Mouse (Mus musculus) heart, adult 9 months (tissue): ENCODE measurements around the gene Tbx6.

ENCODE experiments used
- DNase-seq, 2 experiments: peaks; one replicate each; pipeline ENCODE4 v3.0.0; 2022; ENCODE audit warnings: low spot score in 2 of 2

The Tbx6 gene

DNA sequence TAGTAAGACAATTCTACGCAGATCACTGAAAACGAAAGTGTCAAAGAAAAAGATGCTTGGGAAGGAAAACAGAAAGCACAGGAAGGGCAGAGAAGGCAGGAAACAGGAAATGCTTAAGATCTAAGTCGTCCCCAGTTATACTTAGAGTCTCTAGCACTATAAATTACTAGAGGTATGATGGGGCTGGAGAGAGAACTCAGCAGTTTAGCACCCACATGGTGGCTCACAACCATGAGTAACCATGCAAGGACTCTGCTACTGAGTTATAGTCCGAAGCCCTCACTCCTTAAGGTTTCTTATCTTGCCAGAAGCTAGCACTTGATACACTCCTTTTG lies 13.0 kb downstream of the Tbx6 start:
- no peak for DNase-seq

DNA sequence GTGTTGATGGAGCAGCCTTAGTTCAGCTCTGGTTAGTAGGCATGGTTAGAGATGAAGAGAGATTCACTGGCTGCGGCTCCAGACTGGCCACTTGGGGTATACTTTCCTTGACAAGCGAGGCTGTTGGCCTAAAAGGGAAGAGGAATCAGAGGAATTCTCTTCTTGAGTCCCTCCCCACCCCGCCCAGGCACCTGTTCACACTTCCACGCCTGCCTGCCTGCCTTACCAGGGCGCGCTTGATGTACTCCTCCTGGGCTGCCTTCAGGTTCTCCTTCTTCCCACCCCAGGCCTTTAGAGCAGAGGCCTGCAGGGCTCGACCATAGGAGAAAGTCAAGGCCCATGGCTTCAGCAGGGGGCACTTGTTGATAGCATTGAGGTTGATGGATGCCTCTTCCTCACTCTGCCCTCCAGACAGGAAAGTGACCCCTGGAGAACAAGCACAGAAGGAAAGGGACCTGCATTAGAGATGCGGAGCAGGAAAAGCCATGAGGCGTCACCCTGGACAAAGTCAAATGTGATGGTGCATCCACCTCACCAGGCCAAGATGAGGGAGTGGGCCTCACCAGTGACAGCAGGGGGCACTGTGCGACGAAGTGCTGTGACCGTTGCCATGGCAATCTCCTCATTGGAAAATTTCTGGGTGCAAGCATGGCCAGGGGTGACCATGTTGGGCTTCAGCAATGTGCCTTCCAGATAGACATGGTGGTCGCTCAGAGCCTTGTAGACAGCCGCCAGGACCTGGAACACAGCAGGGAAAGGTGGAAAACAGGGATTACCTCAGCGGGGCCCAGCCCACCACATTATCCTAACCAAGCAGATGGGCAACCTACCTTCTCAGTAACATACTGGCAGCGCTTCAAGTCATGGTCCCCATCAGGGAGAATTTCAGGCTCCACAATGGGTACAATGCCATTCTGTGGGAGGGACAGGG lies 14.4 kb downstream of the Tbx6 start:
- DNase-seq = no peak

DNA sequence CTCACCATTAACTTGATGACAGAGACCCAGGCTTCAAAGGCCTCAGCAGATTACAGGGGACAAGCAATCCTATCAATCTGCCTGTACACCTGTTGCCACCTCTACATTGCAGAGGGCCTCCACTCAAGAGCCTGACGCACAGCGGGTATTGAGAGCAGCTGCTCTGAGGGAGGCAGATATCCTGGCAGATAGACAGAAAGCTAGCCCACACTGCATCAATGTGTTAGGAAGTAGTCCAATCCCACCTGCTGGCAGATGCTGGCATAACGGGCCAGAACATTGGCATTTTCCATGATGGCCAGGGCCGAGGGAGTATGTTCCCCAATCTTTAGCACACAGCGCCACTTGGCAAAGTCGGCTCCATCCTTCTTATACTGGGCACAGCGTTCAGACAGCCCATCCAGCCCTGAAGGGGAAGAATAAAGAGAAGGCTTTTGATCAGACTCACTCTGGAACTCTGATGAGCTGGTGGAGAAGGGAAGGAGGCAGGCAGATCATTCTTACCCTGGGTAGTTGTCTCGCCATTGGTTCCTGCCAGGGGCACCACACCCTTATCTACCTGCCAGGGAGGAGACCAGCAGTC lies 15.2 kb downstream of the Tbx6 start:
- DNase-seq = no peak

DNA sequence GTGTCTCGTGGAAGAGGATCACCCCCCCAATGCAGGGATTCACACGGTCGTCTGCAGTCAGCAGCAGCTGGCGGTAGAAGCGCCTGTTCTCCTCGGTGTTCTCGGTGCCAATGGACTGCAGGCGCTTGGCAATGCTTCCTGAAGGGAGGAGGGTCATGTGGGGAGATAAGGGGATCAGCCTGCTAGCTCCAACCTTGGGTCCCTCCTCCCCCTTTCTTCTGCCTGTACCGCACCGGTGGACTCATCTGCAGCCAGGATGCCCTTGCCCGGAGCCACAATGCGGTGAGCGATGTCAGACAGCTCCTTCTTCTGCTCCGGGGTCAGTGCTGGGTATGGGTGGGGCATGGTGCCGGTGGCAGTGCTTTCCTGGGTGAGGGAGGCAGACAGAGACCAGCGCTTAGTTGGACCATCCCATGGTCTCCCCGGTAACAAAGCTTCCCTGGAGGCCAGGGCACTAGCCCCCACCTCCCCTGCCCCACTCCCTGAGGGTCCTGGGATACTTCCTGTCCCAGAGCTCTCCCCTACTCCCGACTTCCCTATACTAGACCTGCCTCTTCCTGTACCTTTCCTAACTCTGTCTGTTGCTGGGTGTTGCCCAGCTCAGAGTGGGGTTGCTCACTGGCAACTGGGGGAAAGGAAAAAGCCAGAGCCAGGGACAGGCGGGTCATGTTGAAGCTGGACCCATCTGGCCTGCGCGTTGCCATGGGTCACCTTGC lies 16.3 kb downstream of the Tbx6 start, which contains the start of gene Fam57b:
Gene Fam57b, plus strand, starts transcription at position 258 of the 716 bp plus-strand sequence.
- peak; percentile 70 to 71 for DNase-seq

DNA sequence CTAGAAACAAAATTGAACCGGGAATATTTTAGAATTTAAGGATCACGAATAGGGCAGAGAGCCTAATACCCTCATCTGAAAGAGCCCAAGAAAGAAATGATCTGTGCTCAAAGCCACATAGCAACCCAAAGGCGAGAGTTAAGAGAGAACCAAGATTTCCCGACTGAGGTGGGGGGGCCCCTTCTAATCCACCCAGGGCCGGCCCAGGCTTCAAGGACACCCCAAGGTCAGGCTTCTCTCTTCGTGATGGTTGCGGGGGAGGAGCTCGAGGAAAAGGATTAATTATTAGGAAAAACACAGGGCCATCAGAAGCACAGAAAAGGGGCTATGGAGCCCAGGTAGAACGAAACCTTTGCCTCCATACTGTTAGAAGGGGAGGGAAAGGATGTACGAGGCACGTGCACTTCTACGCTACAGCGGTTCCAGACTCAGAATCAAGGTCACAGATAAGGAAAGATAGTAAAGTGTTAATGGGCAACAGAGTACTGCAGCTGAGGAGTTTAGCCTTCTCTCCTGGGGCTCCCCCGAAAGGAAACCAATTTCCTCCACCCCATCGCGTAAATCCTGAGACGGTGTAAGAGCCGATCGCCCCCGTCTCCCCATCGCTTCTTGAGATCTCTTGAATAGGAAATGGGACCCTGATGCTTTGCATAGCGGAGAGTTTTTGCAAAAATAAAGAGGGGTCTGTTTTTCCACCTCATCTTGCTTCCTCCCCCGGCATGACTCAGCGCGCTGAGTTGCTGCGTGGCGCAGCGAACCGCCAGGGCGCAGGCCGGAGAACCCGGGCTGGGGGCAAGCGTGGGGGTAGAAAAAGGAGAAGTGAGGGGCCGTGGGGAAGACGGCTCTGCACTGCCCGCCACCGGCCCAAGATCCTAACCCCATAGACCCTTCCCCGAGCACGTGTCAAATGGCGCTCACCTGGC lies 17.1 kb downstream of the Tbx6 start:
- no peak for DNase-seq

DNA sequence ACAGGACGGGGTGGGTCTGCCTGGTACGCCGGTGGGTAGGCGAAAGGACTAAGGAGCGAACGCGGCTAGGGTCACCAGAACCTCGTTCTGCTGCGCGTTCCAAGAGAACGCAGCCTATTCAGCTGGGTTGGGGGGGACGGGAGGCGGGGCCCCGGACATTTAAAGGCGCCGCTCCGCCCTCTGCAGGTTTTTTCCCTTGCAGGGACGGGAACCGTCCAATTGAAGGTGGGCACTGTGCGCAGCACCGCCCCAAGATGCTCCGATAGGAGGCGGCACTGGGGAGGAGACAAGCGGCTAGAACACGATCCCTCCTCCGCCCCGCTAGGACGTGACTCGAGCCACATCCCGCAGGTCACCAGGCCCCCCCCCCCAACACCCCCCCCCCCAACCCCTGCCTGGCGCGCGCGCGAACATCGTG lies 17.8 kb downstream of the Tbx6 start:
- DNase-seq = peak; percentile 98 to 99

DNA sequence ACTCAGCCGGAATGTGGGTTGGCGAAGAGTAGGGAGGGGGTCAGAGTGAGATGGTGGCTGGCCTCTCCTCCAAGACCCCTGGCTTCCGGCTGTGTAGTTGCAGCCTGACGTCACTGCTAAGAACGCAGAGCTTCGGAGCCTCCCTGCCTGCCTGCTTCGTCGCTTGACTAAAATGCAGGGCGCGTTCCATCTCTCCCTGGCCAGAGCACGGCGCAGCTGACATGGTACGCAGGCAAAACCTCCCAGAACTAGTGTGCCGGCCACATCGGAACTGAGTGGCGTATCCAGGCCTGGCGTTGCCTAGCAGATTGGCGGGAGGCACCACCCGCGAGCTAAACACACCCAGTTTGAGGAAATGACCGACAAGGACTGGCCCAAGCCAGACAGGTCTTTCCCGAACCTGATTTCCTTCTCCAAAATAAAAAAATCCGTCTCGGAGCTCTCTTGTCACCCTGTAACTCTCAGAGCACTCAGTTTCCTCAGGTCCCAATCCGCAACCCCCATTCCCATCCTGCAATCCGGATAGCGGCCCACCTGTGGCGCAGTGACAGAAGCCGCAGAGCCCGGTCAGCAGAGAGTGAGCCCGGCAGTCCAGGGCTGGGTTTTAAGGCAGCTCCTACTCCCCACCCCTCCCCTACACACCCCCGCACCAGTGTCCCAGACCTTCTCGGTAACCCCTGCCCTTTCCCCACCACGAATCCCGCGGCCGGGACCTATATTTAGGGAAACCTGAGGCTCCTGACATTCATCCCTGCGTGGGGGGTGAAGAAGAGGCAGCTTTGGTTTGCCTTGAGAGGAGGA lies 18.4 kb downstream of the Tbx6 start:
- DNase-seq = no peak

DNA sequence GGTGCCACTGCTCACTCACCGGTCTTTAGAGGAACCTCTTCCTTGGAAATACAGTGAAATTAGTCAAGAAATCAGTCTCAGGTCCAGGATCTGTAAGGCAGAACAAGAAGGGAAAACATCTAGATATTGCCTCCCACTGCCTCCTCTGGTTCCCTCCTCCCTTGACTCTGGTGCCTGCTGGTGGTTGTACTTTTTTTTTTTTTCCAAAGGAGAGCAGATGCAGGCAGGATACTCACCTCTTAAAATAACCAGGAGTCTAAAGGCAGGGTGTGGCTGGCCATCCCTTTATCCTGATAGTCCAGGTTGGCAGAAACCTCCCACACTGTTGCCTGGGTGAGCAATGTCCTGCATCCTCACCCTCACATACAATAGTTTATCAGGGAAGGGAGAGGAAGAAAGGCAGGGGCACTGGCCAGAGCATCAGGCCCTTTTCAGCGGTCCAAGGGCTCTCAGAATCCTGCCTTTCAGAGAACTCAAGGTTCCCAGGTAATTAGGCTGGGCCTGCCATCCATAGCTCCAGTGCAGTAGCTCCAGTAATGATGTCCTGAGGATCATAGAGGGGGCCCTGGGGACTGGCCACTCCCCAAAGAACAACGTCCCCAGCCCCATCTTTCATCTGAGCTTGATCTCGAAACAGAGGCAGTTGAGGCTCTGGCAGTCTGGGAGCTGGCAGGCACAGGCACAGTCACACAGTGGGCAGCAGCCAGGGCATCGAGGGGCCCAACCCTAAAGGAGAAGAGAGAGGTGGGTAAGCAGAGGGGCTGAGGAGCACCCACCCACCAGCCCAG lies 19.2 kb downstream of the Tbx6 start:
- DNase-seq = no peak

DNA sequence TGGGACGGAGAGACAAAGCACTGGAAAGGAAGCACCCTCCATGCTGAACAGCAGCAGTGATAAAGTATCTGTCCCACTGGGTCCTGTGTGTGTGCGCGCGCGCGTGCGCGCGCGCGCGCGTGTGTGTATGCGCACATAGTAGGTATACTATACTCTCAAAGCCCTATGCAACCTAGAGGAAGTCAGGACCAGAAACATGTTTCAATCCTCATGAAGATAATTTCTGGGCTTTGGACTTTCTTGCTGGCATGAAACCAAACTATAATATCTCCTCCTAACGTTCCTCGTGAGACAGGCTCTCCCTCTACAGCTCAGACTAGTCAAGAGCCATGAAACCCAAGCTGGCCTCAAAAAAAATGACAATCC lies 19.8 kb downstream of the Tbx6 start:
- DNase-seq = no peak

DNA sequence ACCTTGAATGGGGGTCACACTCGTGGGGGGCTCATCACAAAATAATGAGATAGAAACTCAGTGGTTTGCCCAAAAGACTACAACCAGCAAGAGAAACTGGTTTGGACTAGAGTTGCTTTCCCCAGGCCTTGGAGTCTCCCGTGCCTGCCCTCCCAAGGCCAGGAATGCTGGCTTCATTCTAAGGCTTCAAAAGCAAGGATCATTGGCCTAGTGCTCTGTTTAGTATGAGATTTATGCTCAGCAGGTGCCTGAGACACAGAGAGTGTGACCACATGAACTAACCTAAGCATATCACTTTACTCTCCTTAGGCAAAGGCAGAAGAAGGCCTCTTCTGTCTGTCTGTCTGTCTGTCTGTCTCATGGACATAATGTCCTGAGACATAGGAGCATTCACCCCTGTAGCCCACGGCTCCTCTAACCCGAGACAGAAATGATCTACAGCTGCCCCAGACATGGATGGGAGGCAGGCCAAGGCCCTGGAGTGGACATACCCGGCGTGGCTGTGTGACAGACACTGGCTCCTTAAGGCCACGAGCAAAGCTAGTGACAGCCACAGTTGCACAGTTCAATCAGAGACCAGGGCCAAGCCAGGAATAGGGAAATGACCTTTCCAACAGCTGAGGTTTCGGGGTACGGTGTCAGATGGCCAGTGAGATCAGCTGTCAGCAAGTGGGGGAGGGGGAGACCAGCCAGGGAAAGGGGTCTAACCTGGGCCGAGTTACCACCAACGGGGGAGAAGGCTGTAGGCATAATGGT lies 21.0 kb downstream of the Tbx6 start:
- no peak for DNase-seq

DNA sequence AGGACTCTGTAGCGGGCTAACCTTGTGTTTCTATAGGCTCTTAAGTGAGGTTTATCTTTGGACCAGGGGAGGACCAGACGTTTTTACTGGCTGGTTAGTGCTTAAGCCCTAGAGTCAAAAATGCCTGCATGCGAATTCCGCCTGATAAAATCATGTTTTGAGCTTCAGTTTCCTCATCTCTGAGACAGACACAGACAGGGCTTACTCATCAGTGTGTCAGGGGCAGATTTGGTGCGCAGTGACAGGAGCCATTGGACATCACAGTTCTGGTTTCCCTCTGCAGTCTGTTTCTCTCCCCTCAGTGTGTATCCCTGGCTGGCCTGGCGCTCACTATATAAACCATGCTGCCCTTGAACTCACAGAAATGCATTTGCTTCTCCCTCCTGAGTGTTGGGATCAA lies 21.9 kb downstream of the Tbx6 start:
- no peak for DNase-seq

DNA sequence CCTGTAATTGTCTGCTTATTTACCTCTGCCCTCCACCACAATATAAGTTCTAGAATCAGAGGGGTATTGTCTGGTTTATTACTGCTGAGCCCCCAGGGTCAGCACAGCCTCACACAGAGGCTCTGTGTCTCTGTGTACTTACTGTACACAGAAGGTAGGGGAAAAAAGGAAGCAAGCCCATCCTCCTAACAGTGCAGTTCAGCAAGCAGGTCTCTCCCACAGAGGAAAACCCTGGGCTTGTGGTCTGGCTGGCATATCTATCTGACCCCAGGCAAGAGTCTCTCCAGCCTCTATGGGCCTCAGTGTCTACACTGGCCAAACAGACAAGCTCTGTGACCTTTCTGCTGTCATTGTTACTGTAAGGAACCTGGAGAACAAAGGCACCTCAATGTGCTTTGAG lies 22.5 kb downstream of the Tbx6 start:
- no peak for DNase-seq

DNA sequence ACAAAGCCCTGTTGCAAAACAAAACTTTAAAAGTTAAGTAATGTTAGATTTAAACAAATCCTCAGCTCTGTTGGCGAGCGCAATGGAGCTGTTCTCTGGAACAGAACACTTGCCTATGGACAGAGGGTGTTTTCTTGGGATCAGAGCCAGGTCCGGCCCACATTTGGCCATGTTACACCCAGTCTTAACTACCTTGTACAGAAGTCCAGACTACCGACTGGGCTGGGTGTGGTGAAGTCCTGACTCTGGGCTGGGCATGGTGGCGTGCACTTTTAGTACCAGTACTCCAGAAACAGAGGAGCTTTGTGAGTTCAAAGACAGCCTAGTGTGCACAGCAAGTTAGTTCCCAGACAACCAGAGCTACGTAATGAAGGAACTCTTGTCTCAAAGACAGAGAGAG lies 25.7 kb downstream of the Tbx6 start:
- DNase-seq = no peak

DNA sequence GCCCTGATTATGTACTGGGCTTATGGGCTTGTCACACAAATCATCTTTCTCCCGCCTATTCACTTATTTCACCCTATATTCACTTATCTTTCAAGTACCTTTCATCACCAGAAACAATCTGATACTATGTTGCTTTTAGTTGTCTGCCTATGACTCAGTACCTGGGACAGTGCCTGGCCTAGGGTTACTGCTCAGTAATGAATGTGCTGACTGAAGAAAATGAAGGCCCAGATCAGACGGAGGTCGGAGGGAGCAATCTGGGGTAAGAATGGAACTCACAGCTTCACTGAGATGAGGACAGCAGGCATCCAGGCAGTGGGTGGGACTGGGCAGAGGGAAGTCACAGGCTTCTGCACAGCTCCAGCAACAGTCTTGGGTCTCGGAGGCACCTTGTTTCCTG lies 26.1 kb downstream of the Tbx6 start:
- DNase-seq = no peak

DNA sequence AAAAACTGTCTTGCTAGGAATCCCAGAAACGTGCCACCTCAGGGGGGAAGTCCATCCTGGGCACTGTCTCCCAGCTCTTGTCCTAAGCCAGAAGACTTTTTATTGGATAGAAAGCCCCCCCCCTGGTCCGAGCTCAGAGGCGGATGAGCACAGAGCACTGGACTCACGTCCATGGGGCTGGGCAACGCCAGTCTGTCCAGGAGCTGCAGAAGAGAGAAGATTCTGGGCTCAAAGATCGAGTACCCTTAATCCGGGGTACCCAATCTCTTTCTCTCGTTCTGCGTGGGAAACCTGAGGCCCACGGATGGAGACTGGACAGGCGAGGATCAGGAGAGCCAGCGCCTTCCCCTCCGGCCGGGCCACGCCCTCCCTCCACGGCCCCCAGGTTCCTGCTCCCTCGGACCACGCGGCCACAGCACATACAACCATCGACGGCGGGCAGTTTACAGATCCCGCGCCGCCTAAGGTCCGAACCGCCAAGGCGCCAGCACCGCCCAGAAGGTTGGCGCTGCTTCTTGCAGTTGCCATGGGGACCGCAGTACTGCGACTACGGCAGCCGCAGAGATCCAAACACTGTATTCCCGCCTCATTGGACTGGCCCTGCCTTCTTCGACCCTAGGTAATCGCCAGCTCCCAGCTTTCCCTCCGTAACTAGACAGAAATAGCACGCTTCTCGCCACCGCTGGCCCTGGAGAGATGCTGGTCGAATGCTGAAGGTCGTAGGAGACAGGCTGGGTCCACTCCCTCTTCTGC lies 27.6 kb downstream of the Tbx6 start:
- peak; percentile 91 to 93 for DNase-seq

DNA sequence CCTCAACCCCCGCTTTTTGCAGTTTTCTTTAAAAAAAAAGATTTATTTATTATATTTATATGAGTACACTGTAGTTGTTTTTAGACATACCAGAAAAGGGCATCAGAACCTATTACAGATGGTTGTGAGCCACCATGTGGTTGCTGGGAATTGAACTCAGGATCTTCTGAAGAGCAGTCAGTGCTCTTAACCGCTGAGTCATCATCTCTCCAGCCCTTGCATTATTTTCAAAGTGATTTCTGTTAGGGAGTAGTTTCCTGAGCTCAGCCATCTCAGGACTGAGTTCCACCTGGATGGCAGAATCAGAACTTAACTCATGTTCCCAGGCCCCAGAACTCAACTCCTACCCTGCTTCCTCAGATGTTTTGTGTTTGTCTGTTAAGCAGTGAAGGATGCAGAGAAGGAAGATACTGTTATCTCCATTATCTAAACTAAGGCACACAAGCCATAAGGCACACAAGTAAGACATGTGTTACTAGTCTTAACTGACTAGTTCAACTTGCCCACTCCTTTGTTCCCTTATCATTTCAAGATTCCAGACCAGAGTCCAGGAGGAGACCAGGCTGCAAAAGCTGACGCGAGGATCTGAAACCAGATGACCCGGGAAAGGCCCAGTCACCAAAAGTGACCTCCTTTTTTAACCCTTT lies 28.6 kb downstream of the Tbx6 start:
- DNase-seq = no peak

DNA sequence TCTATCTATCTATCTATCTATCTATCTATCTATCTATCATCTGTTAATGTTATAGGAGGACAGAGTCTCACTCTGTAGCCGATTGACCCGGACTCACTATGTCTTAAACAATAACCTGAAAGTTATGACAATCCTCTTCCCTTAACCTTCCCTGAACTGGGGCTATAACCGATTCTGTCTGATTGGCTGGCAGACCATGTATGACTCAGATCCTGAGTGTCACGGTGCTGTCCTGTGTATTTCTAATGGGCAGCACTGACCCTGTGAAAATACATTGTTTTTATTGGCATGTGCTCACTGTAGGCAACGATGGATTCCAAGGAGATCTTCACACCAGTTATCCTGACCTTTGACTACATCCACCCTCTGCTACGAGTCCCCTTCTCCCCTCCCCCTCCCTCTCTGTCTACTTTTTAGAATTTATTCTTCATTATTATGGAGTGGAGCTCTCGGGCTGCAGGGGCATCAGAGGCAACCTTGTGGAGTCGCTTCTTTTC lies 34.5 kb downstream of the Tbx6 start:
- no peak for DNase-seq

DNA sequence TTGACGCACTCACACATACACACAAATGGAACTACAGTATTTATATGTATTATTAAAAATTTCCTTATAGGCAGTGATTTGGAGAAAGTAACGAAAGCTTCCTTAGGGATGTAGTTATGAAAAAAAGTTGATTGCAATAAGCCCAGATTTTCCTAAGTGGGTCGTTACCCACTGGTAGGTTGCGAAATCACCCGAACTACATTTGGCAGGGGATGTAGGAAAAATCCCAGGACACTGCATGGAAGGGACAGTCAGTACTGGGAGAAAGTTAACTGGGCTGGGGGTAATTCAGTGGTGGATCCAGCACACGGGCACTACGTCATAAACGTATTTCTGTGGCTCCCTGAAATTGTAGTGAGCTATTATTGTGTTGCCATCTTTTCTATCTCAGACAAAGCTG lies 35.2 kb downstream of the Tbx6 start:
- peak in 1 of 2 experiments; percentile 65 for DNase-seq
